7 mouse cellular contexts compared by ENCODE assay signal in genomic region chr2:156007888-156008532, GRCm38 (mm10). TPM values are rescaled to one million over a fixed set of nuclear protein-coding genes. Genes with fewer than 3 reads are reported as not detected.
DNase-seq lines count a peak whose midpoint lies in the region; ATAC-seq lines count a peak whose summit lies in the region.

Gene 6430550D23Rik, minus strand, starts transcription at chr2:156007977.
Gene Ergic3, plus strand, starts transcription at chr2:156008045.

- ATAC-seq in intestine, embryonic 15.5 days: peak; percentile 100

- H3K27ac ChIP-seq in intestine, embryonic 15.5 days: peak within 1 kb of the TSS; percentile 83
- H3K27ac ChIP-seq in midbrain, embryonic 10.5 days (replicated peaks): peak within 1 kb of the TSS; percentile 89

- peak; percentile 100 for DNase-seq in adrenal gland, adult 2 months
- peak; percentile 97 for DNase-seq in embryo, embryonic 11.5 days (ENCODE audit: low read depth, low spot score)
- peak; percentile 97 to 98 for DNase-seq in gastrocnemius, postnatal 36 days
- DNase-seq in left cerebral cortex, postnatal 25 days (ENCODE audit: low spot score in 2 of 2): peak; percentile 96 to 99
- DNase-seq in midbrain, embryonic 10.5 days (ENCODE audit: low spot score): peak; percentile 98
- peak; percentile 95 for DNase-seq in right cerebral cortex, postnatal 4 days

- H3K4me1 ChIP-seq in intestine, embryonic 15.5 days (replicated peaks): peaks cover 4% of the 10 kb centered on the region; the same call in 1 of the 2 replicates
- H3K4me1 ChIP-seq in midbrain, embryonic 10.5 days: peaks cover 18% of the 10 kb centered on the region

- intact Hi-C loops in gastrocnemius, postnatal 36 days (cut with DNase I): no loop called here
- intact Hi-C loops in left cerebral cortex, postnatal 25 days (cut with DNase I): loop anchor here (2.0 kb wide), 1 partner anchor 103 kb away; the partner anchor contains the start of genes Cpne1 and Rbm12

- peak within 1 kb of the TSS; percentile 92 for H3K4me3 ChIP-seq in intestine, embryonic 15.5 days (replicated peaks)
- H3K4me3 ChIP-seq in midbrain, embryonic 10.5 days: peak within 1 kb of the TSS; percentile 85

- peak within 1 kb of the TSS; percentile 85 for H3K9ac ChIP-seq in intestine, embryonic 15.5 days

- no peaks in the 10 kb centered on the region for H3K27me3 ChIP-seq in intestine, embryonic 15.5 days (replicated peaks)
- H3K27me3 ChIP-seq in midbrain, embryonic 10.5 days (ENCODE audit: low read depth, poor library complexity, severe bottlenecking): no peaks in the 10 kb centered on the region

- peak within 1 kb of the TSS; percentile 81 for H3K4me2 ChIP-seq in intestine, embryonic 15.5 days (replicated peaks)

- under 1% methylated on average over 45 of the region's 45 CpGs for WGBS in intestine, embryonic 15.5 days
- under 1% methylated on average over 45 of the region's 45 CpGs for WGBS in midbrain, embryonic 10.5 days

- H3K9me3 ChIP-seq in intestine, embryonic 15.5 days: no peaks in the 10 kb centered on the region
- peaks cover 6% of the 10 kb centered on the region; the same call in 1 of the 2 replicates for H3K9me3 ChIP-seq in midbrain, embryonic 10.5 days (replicated peaks)

- peaks cover 26% of the 10 kb centered on the region for H3K36me3 ChIP-seq in intestine, embryonic 15.5 days
- H3K36me3 ChIP-seq in midbrain, embryonic 10.5 days: peaks cover 38% of the 10 kb centered on the region

RNA-seq across cellular contexts. Expression of gene 6430550D23Rik, which starts in this region (rescaled TPM):
- total RNA-seq in adrenal gland, adult 2 months (2021): 1 to 10 TPM; 2.7 to 2.8 TPM
- 1.9 and 2.6 TPM in 2 replicates for polyA plus RNA-seq in adrenal gland, adult 2 months (2012; rRNA removed)
- total RNA-seq in gastrocnemius, postnatal 36 days (2021): under 1 TPM; 0.20 to 0.39 TPM
- polyA plus RNA-seq in intestine, embryonic 15.5 days (2015; fragmentation: Nextera tagmentation; extraction: Ambion mirVana): 0.99 and 1.2 TPM in 2 replicates
- 1 to 10 TPM; 1.5 to 2.1 TPM for total RNA-seq in left cerebral cortex, postnatal 25 days (2021)
- polyA plus RNA-seq in midbrain, embryonic 10.5 days (2016; fragmentation: Nextera tagmentation; extraction: Ambion mirVana): 1.2 and 2.3 TPM in 2 replicates

RNA-seq across cellular contexts. Expression of gene Ergic3, which starts in this region (rescaled TPM):
- 100 to 1,000 TPM; 237 to 261 TPM for total RNA-seq in adrenal gland, adult 2 months (2021)
- polyA plus RNA-seq in adrenal gland, adult 2 months (2012; rRNA removed): 260 and 283 TPM in 2 replicates
- total RNA-seq in gastrocnemius, postnatal 36 days (2021): 10 to 100 TPM; 44.1 to 46.2 TPM
- 209 and 252 TPM in 2 replicates for polyA plus RNA-seq in intestine, embryonic 15.5 days (2015; fragmentation: Nextera tagmentation; extraction: Ambion mirVana)
- 100 to 1,000 TPM; 199 to 206 TPM for total RNA-seq in left cerebral cortex, postnatal 25 days (2021)
- polyA plus RNA-seq in midbrain, embryonic 10.5 days (2016; fragmentation: Nextera tagmentation; extraction: Ambion mirVana): 211 and 239 TPM in 2 replicates

Comparison
In these comparisons a context has a peak if more than half of its experiments do, and no peak if none do; other contexts are left out.
1. Peak in every context shown above with its lines: DNase-seq, ATAC-seq, H3K4me3 ChIP-seq and H3K27ac ChIP-seq.
2. RNA of gene Ergic3 (total RNA-seq): 237 to 261 TPM in adrenal gland, adult 2 months and 199 to 206 TPM in left cerebral cortex, postnatal 25 days; 44.1 to 46.2 TPM in gastrocnemius, postnatal 36 days; every median in the first group is over 4 times any median in the second.